Mouse (Mus musculus): ENCODE results near the gene Gabrg1.

GRCm38 (mm10) chr5:70843096-70843734, 798 bp upstream of the Gabrg1 start:
- TF ChIP-seq CTCF (IDR thresholded peaks at IDR 0.05; ENCODE audit: low read depth) (no peak), EP300 (IDR thresholded peaks at IDR 0.05; ENCODE audit: low read depth) (no peak)

Data from heart, postnatal 0 days (tissue).